Mouse (Mus musculus): ENCODE measurements at regions not wholly inside any gene's neighbourhood (a gene's known extent, or its start where the extent isn't known, plus 50 kb on each side); places are given as distances from the start of the nearest gene placed in this dataset.
A peak's percentile ranks its signal among the peaks of the same experiment; 100 is the strongest.

DNA sequence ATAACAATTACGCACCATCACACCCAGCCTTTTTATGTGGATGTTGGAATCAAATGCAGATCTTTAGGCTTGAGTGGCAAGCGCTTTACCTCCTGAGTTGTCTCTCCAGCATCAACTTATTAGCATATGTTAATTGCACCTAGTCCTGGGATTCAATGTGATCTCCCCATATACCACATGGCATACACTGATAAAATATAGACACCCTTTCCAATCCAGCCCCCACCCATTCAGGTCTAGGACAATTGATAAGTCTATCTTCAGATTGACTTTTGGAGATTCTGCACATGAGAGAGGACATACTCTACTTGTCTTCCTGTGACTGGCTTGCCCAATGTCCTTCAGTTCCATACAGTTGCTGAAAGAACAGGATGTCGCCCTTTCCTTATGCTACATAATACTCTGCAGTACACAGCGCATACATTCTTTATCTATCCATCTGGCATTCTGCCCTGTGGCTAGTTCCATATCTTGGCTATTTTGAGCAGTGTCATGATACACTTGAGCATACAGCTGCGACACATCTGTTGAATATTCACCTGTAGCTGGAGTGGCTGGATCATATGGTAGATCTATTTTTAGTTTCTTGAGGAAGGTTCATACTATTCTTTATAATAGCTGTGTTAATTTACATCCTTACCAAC lies 120.3 kb downstream of the Gsdmc2 start:
- WGBS = 88% methylated on average over 5 of the region's 5 CpGs
- Histone ChIP-seq H3K27me3 (ENCODE audit: control insufficient read depth, insufficient read depth, low read length) (no peaks in the 10 kb centered on the region), H3K9ac (replicated peaks; ENCODE audit: low read length) (no peak overlapping the region), H3K9me3 (replicated peaks; ENCODE audit: control insufficient read depth, low read length) (no peaks in the 10 kb centered on the region), H3K27ac (replicated peaks; ENCODE audit: low read depth, low read length) (no peak overlapping the region), H3K36me3 (replicated peaks; ENCODE audit: control insufficient read depth, insufficient read depth, low read depth, low read length) (no peaks in the 10 kb centered on the region), H3K4me2 (ENCODE audit: low read depth, low read length) (no peak overlapping the region), H3K4me1 (ENCODE audit: control insufficient read depth, insufficient read depth, low read length) (no peaks in the 10 kb centered on the region; the same call in 1 of the 2 replicates), H3K4me3 (ENCODE audit: low read depth, low read length) (no peak overlapping the region)
- ATAC-seq (replicated peaks; ENCODE audit: insufficient number of reproducible peaks, low FRiP score, low TSS enrichment, low read depth) (no peak), DNase-seq (ENCODE audit: low spot score) (no peak)

DNA sequence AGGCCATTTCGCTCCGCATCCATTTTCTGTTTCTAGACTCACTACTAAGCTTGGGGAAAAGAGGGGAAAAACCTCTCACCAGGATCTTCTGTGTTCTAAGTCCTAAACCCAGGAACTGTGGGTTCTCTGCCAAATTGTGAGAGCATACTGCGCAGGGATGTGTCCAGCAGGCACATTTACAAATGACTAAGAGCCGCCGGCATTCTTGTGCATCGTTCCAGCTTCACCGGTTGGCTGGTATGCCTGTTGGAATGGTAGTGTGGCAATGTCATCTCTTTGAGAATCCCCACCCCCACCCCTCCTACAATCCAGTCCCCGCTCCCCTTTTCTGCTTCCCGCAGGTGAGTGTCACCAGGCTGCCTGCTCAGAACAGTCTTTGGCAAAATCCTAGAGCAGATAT lies 122.0 kb downstream of the Gsdmc2 start:
- H3K9me3 ChIP-seq (replicated peaks; ENCODE audit: control insufficient read depth, low read length) = no peaks in the 10 kb centered on the region
- H3K27ac ChIP-seq (replicated peaks; ENCODE audit: low read depth, low read length) = no peak overlapping the region
- 72% methylated on average over 9 of the region's 9 CpGs for WGBS
- H3K4me1 ChIP-seq (ENCODE audit: control insufficient read depth, insufficient read depth, low read length) = no peaks in the 10 kb centered on the region; the same call in 1 of the 2 replicates
- no peaks in the 10 kb centered on the region for H3K27me3 ChIP-seq (ENCODE audit: control insufficient read depth, insufficient read depth, low read length)
- no peak overlapping the region for H3K4me3 ChIP-seq (ENCODE audit: low read depth, low read length)
- no peak overlapping the region for H3K4me2 ChIP-seq (ENCODE audit: low read depth, low read length)
- ATAC-seq (replicated peaks; ENCODE audit: insufficient number of reproducible peaks, low FRiP score, low TSS enrichment, low read depth) (no peak), DNase-seq (ENCODE audit: low spot score) (no peak)
- H3K9ac ChIP-seq (replicated peaks; ENCODE audit: low read length) = no peak overlapping the region
- no peaks in the 10 kb centered on the region for H3K36me3 ChIP-seq (replicated peaks; ENCODE audit: control insufficient read depth, insufficient read depth, low read depth, low read length)

DNA sequence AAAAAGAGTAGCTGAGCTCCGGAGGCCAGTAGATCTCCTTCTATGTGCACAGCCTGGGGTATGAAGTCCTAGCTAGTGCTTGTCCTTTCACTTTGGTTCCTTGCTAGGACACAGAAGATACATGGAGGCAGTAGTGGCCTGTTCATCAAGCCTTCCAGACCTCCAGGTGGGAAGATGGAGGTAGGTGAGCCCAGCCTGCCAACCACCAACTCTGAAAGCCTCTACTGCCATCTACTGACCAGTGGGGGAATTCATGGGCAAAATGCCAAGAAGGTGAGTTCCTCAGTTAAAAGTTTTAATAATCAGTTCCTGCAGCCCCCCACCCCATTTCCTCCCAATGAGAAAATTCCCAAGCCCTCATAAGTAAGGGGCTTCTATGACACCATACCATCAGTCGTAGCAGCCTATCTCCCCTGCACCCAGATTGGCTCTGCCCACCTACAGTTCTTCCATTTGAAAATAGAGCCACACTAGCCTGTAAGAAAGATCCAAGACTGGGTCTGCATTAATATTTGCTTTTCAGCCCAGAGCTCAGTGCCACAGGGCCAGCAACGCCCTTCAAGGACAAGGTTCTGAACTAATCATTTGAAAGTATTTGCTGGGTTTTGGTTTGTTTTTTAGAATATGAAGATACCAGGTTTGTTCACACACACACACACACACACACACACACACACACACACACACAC lies 123.2 kb downstream of the Gsdmc2 start:
- no peaks in the 10 kb centered on the region for H3K27me3 ChIP-seq (ENCODE audit: control insufficient read depth, insufficient read depth, low read length)

DNA sequence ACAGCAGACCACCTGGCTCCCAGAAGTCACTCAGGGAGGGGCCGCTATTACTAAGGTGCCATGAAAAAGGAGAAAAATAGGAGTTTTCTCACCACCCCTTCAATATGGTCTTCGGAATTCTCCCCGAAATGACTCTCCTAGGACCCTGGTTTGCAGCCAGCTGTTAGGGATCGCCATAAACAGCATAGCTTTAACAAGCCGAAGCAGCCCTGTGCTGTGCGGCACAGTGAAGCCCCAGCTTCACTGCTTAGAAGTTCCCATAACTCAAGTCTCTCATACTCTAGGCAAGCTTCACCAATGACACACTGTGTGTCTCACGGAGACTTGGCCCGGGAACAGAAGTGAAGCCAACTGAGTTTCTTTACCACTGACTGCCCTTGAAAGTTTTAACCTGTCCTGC lies 127.2 kb downstream of the Gsdmc2 start:
- Histone ChIP-seq H3K4me3 (ENCODE audit: low read depth, low read length) (no peak overlapping the region), H3K36me3 (replicated peaks; ENCODE audit: control insufficient read depth, insufficient read depth, low read depth, low read length) (no peaks in the 10 kb centered on the region), H3K27ac (replicated peaks; ENCODE audit: low read depth, low read length) (no peak overlapping the region), H3K27me3 (ENCODE audit: control insufficient read depth, insufficient read depth, low read length) (no peaks in the 10 kb centered on the region), H3K9me3 (replicated peaks; ENCODE audit: control insufficient read depth, low read length) (no peaks in the 10 kb centered on the region), H3K4me1 (ENCODE audit: control insufficient read depth, insufficient read depth, low read length) (no peaks in the 10 kb centered on the region), H3K4me2 (ENCODE audit: low read depth, low read length) (no peak overlapping the region), H3K9ac (replicated peaks; ENCODE audit: low read length) (no peak overlapping the region)
- 97% methylated on average over 8 of the region's 8 CpGs for WGBS
- ATAC-seq (replicated peaks; ENCODE audit: insufficient number of reproducible peaks, low FRiP score, low TSS enrichment, low read depth) = no peak
- no peak for DNase-seq (ENCODE audit: low spot score)

More for the DNA sequence above, 123.2 kb downstream of the Gsdmc2 start:
- DNase-seq (ENCODE audit: low spot score) (peak; percentile 75), ATAC-seq (replicated peaks; ENCODE audit: insufficient number of reproducible peaks, low FRiP score, low TSS enrichment, low read depth) (no peak)
- Histone ChIP-seq H3K36me3 (replicated peaks; ENCODE audit: control insufficient read depth, insufficient read depth, low read depth, low read length) (no peaks in the 10 kb centered on the region), H3K4me1 (ENCODE audit: control insufficient read depth, insufficient read depth, low read length) (no peaks in the 10 kb centered on the region), H3K4me2 (ENCODE audit: low read depth, low read length) (no peak overlapping the region), H3K27ac (replicated peaks; ENCODE audit: low read depth, low read length) (no peak overlapping the region), H3K9me3 (replicated peaks; ENCODE audit: control insufficient read depth, low read length) (no peaks in the 10 kb centered on the region), H3K4me3 (ENCODE audit: low read depth, low read length) (no peak overlapping the region), H3K9ac (replicated peaks; ENCODE audit: low read length) (no peak overlapping the region)
- WGBS = 59% methylated on average over 3 of the region's 3 CpGs

DNA sequence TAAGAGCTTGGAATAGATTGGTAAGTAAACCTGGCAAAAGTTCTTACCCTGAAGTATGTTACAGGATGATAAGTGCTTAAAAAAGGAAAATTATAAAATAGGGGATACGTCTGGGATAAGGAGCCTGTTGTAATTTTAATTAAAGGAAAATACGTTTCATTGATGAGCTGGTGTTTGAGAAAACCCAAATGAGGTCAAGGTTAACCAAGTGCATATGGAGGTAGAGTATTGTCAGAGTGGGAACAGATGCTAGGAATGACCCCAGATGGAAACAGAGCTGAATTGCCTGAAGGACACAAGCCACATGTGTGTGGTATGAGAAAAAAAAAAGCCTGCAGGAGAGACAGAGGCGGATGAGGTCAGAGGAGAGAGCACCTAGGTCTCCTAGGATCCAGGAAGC lies 131.3 kb downstream of the Gsdmc2 start:
- Histone ChIP-seq H3K9me3 (replicated peaks; ENCODE audit: control insufficient read depth, low read length) (no peaks in the 10 kb centered on the region), H3K27ac (replicated peaks; ENCODE audit: low read depth, low read length) (no peak overlapping the region), H3K27me3 (ENCODE audit: control insufficient read depth, insufficient read depth, low read length) (no peaks in the 10 kb centered on the region), H3K4me1 (ENCODE audit: control insufficient read depth, insufficient read depth, low read length) (no peaks in the 10 kb centered on the region), H3K4me3 (ENCODE audit: low read depth, low read length) (no peak overlapping the region), H3K9ac (replicated peaks; ENCODE audit: low read length) (no peak overlapping the region), H3K4me2 (ENCODE audit: low read depth, low read length) (no peak overlapping the region), H3K36me3 (replicated peaks; ENCODE audit: control insufficient read depth, insufficient read depth, low read depth, low read length) (no peaks in the 10 kb centered on the region)
- peak; percentile 69 for DNase-seq (ENCODE audit: low spot score)
- ATAC-seq (replicated peaks; ENCODE audit: insufficient number of reproducible peaks, low FRiP score, low TSS enrichment, low read depth) = no peak
- WGBS = 30% methylated on average over 3 of the region's 3 CpGs

DNA sequence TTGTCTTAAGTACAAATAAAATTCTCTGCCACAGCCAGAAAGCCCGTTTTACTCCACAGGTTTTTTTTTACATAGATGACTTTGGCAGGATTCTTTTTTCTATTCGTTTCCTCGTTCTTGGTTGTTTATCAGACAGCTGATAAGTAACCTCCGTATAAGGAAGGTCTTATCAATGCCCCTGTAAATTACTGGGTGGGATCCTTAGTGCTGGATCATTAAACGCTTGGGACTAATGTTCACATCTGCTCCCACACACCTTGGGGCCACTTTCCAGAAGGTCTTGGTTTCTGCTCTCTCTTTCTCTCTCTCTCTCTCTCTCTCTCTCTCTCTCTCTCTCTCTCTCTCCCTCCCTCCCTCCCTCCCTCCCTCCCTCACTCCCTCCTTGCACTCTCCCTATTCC lies 134.6 kb downstream of the Gsdmc2 start:
- Histone ChIP-seq H3K27ac (replicated peaks; ENCODE audit: low read depth, low read length) (no peak overlapping the region), H3K9me3 (replicated peaks; ENCODE audit: control insufficient read depth, low read length) (no peaks in the 10 kb centered on the region), H3K4me1 (ENCODE audit: control insufficient read depth, insufficient read depth, low read length) (no peaks in the 10 kb centered on the region), H3K9ac (replicated peaks; ENCODE audit: low read length) (no peak overlapping the region), H3K27me3 (ENCODE audit: control insufficient read depth, insufficient read depth, low read length) (no peaks in the 10 kb centered on the region), H3K4me3 (ENCODE audit: low read depth, low read length) (no peak overlapping the region), H3K36me3 (replicated peaks; ENCODE audit: control insufficient read depth, insufficient read depth, low read depth, low read length) (no peaks in the 10 kb centered on the region), H3K4me2 (ENCODE audit: low read depth, low read length) (no peak overlapping the region)
- WGBS = 78% methylated on average over 5 of the region's 5 CpGs
- DNase-seq (ENCODE audit: low spot score) = no peak
- ATAC-seq (replicated peaks; ENCODE audit: insufficient number of reproducible peaks, low FRiP score, low TSS enrichment, low read depth) = no peak

DNA sequence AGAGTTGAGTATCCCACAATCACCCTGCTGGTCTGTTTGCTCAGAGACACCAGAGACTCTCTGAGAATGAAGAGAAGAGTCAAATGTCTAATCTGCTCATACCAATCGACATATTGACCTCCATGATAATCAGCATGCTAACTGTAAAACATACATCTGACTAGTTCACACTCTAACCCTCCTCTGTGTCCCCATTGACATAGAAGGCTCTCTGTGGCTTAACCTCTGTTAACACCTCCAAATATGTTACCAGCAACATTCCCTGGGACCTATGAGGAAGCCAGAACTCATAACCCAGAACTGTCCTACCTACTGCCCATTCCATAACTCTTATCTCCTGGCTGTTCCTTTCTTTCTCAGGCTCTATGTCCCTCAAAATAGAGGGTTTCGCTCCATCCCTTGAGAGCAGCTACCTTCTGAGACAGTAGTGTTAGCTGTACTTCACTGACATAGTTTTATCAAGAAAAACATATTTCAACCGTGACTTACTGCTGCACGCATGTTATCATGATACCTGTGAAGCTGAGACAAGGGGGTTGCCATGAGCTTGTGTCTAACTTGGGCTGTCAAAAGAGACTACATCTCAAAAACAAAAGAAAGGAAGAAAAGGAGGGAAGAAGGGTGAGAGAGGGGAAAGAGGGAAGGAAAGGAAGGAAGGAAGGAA lies 135.6 kb downstream of the Gsdmc2 start:
- no peaks in the 10 kb centered on the region for H3K27me3 ChIP-seq (ENCODE audit: control insufficient read depth, insufficient read depth, low read length)
- 93% methylated on average over 4 of the region's 4 CpGs for WGBS
- H3K4me1 ChIP-seq (ENCODE audit: control insufficient read depth, insufficient read depth, low read length) = no peaks in the 10 kb centered on the region
- no peak overlapping the region for H3K4me2 ChIP-seq (ENCODE audit: low read depth, low read length)
- no peak for DNase-seq (ENCODE audit: low spot score)
- H3K9me3 ChIP-seq (replicated peaks; ENCODE audit: control insufficient read depth, low read length) = no peaks in the 10 kb centered on the region
- ATAC-seq (replicated peaks; ENCODE audit: insufficient number of reproducible peaks, low FRiP score, low TSS enrichment, low read depth) = no peak
- no peaks in the 10 kb centered on the region for H3K36me3 ChIP-seq (replicated peaks; ENCODE audit: control insufficient read depth, insufficient read depth, low read depth, low read length)
- no peak overlapping the region for H3K4me3 ChIP-seq (ENCODE audit: low read depth, low read length)
- H3K27ac ChIP-seq (replicated peaks; ENCODE audit: low read depth, low read length) = no peak overlapping the region
- no peak overlapping the region for H3K9ac ChIP-seq (replicated peaks; ENCODE audit: low read length)

DNA sequence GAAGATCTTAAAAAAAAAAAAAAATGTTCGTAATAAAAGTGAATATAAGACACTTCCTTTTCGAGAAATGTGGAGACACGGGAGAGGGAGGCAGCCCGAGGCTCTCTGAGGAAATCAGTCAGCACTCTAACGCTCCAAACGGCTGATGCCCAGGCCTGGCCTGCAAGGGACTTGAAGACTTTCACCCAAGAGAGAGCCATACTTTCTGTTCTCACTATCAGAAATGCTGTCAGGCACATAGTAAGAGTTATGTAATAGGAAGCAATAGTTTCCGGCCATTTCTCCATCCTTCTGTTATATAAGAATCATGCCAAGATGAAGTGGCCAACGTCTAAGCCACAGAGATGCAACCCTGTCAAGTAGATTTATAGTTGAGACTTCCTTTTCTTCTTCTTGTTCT lies 140.3 kb downstream of the Gsdmc2 start:
- Histone ChIP-seq H3K36me3 (replicated peaks; ENCODE audit: control insufficient read depth, insufficient read depth, low read depth, low read length) (no peaks in the 10 kb centered on the region), H3K4me1 (ENCODE audit: control insufficient read depth, insufficient read depth, low read length) (no peaks in the 10 kb centered on the region), H3K27me3 (ENCODE audit: control insufficient read depth, insufficient read depth, low read length) (no peaks in the 10 kb centered on the region), H3K9ac (replicated peaks; ENCODE audit: low read length) (no peak overlapping the region), H3K27ac (replicated peaks; ENCODE audit: low read depth, low read length) (no peak overlapping the region), H3K4me2 (ENCODE audit: low read depth, low read length) (no peak overlapping the region), H3K4me3 (ENCODE audit: low read depth, low read length) (no peak overlapping the region), H3K9me3 (replicated peaks; ENCODE audit: control insufficient read depth, low read length) (no peaks in the 10 kb centered on the region)
- ATAC-seq (replicated peaks; ENCODE audit: insufficient number of reproducible peaks, low FRiP score, low TSS enrichment, low read depth) = no peak
- 86% methylated on average over 8 of the region's 8 CpGs for WGBS
- DNase-seq (ENCODE audit: low spot score) = no peak

All from embryonic facial prominence, embryonic 11.5 days (tissue).